Mouse (Mus musculus) left cerebral cortex, postnatal 25 days (tissue): ENCODE data around the gene Npas3. TPM values are rescaled to one million over a fixed set of nuclear protein-coding genes. Genes with fewer than 3 reads are reported as not detected.

ENCODE experiments used
- DNase-seq, 2 experiments: peaks; one replicate each; pipeline ENCODE4 v3.0.0; 2022; ENCODE audit warnings: low spot score in 2 of 2, mixed read lengths in 1 of 2
- intact Hi-C: fragments of 180-260 bp; cut with DNase I; formaldehyde crosslinking; loops from one replicate; pipeline ENCODE4 v1.15.1; 2025
- total RNA-seq, 2 experiments: library from RNA; stranded (reverse); gene quantifications; 2 replicates each; pipeline ENCODE4 v1.2.3; 2021

The Npas3 gene
- total RNA-seq, 2 experiments from 2014 or later, result 19.0 to 25.4 TPM

- intact Hi-C loops, result no loop called here
- no peak for DNase-seq
Measured at GRCm38 (mm10) chr12:53292010-53292409, 43.5 kb downstream of the Npas3 start.

DNA sequence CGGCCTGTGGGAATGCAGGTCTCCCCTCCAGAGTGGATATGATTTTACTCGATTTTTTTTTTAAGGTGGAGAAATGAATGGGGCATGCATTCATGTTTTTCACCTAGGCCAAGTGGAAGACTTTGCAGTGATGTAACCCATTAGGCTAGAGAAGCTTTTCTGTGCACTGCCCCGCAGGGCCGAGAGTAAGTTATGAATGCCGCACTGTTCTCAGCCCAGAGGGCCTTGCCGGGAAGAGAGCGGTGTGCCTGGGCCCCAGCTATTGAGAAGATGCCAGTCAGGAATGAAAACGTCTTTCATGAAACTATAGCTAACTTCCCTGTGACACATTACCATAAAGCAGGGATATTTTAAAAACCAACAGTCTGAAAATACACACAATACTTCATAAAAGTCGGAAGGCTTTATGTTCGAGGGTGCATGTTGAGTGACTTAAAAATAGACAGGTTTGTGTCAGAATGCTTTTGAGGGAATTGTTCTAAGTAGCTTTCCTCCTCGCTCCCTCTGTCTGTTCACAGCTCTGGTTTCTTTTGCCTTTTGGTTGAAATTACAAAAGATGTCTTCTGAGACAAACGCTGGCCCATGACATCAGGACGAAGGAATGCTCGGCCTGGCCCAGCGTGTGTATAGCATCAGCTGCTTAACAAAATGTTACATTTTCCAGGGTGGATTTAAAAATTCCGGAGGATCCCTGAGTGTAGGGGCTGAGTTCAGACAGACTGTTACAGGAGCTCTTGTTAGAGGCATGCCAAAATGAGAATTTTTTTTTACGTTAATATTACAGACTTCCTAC, 44.2 kb downstream of the Npas3 start:
- intact Hi-C loops, result no loop called here
- DNase-seq, result peak; percentile 18 to 43

DNA sequence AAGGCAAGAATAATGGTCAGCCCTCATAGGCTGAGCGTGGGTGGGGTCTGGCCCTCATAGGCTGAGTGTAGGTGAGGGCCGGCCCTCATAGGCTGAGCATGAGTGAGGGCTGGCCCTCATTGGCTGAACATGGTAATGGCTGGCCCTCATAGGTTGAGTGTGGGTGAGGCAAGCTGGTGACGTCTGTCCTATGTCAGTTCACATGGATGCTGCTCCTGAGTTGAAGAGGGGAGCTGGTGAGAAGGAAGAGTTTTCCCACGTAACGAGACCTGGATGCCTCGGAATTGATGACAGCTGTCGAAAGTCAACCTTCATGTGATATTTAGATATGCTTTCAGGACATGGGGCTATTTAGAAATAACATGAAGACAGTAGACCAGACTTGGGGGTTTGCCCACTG, 45.5 kb downstream of the Npas3 start:
- no peak for DNase-seq
- intact Hi-C loops, result no loop called here

DNA sequence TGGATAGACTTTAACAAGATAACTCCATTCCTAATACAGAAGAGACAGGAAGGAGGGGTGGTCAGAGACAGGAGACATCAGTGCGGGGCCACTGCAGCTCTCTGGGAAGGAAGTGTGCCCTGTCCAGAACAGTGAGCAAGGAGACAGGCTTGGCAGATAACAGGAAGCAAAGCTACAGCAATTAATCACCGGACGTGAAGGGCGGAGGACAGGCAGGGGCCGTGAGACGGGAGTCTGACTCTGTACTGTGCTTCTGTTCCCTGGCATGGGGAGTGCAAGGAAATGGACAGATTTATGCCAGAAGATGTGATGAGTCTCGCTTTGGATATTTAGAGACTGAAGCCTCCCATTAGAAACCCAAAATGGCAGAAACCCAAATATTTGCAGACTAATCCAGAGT, 47.3 kb downstream of the Npas3 start:
- intact Hi-C loops, result no loop called here
- no peak for DNase-seq

GRCm38 (mm10) chr12:53297946-53298840, 49.7 kb downstream of the Npas3 start:
- DNase-seq, result peak; percentile 30 to 46
- intact Hi-C loops, result loop anchor here (2.0 kb wide), 1 partner anchor 45 kb away; no protein-coding TSS in a partner anchor

GRCm38 (mm10) chr12:53300964-53301363, 52.5 kb downstream of the Npas3 start:
- DNase-seq, result peak; percentile 34 to 39
- intact Hi-C loops, result loop anchor here (1.0 kb wide), 1 partner anchor 12 kb away; no protein-coding TSS in a partner anchor

GRCm38 (mm10) chr12:53302129-53302528, 53.7 kb downstream of the Npas3 start:
- no peak for DNase-seq
- intact Hi-C loops, result no loop called here

GRCm38 (mm10) chr12:53316715-53317114, 68.2 kb downstream of the Npas3 start:
- DNase-seq, result no peak
- intact Hi-C loops, result no loop called here

- DNase-seq, result no peak
- intact Hi-C loops, result no loop called here
Measured at GRCm38 (mm10) chr12:53317801-53318200, 69.3 kb downstream of the Npas3 start.

- DNase-seq, result no peak
- intact Hi-C loops, result no loop called here
Measured at GRCm38 (mm10) chr12:53320526-53320925, 72.0 kb downstream of the Npas3 start.

GRCm38 (mm10) chr12:53321018-53321417, 72.5 kb downstream of the Npas3 start:
- intact Hi-C loops, result no loop called here
- DNase-seq, result no peak

- intact Hi-C loops, result no loop called here
- no peak for DNase-seq
Measured at GRCm38 (mm10) chr12:53321944-53322343, 73.5 kb downstream of the Npas3 start.

DNA sequence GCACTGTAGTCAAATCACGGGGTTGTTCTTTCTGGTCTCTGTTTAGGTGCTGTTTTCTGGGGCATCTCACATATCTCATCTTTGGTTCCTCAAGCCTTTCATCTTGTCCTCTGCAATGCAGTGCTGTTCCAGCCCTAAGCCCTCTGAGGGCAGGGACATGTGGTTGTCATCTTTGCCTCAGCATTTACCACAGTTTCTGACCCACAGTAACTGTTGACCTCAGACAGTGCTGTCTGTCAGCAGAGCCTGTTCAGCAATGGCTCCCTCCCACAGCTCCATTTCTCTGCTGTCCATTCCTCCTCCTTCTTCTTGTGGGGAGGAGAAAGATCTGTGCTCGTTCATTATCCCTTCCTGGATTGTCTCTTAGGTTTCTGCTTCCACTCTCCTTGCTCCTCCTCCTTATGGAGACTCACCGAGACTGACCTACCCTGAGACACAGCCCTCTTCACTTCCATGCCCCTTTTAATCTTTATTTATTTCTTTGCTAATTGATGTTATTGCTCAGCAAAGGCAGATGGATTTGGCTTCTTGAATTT, 79.2 kb downstream of the Npas3 start:
- no peak for DNase-seq

DNA sequence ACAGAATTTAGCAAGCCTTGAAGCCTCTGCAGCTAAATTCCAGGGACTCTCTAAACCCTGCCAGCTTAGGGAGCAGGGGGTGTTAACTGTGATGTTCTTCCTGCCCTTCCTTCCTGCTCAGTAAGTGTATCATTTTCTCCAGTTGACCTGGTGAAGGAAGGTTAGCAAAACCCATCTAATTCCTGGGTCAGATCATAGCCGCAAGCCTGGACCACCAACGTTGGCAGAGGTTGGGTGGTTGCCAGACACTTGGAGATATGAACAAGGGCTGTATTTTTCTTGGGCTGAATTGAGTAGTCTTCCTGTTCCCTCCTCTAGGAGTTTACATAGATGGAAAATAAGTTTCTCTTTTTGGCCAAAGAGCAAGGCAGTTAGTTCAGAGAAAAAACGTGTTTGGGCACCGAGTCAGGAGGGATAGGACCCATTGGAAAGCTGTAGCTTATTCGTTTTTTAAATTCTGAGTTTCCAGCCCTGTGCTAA, 79.8 kb downstream of the Npas3 start:
- DNase-seq, result peak; percentile 18 to 24
- intact Hi-C loops, result no loop called here

More for the DNA sequence above, 79.2 kb downstream of the Npas3 start:
- intact Hi-C loops, result no loop called here

- DNase-seq, result no peak
- intact Hi-C loops, result no loop called here
Measured at GRCm38 (mm10) chr12:53330141-53330540, 81.7 kb downstream of the Npas3 start.

DNA sequence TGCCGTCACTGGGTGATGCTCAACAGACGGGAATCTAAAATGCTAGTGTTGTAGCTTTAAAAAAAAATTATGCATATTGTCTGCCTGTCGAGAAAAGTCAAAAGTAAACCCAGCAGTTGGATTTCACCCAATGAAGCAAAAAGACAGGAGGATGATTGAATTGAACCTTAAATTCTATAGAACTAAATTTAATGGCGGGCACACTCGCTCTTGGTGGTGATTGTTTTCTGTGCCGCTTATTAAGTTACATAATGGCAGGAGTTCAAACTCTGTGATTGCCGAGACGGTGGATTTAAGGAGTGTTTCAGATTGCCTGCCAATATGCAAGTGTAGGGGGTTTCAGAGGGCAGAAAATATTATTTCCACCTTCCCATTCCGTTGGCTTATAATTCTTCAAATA, 82.9 kb downstream of the Npas3 start:
- intact Hi-C loops, result no loop called here
- DNase-seq, result no peak

GRCm38 (mm10) chr12:53331800-53332199, 83.3 kb downstream of the Npas3 start:
- intact Hi-C loops, result no loop called here
- DNase-seq, result no peak

GRCm38 (mm10) chr12:53333251-53333650, 84.8 kb downstream of the Npas3 start:
- no peak for DNase-seq
- intact Hi-C loops, result no loop called here

GRCm38 (mm10) chr12:53338349-53338948, 90.0 kb downstream of the Npas3 start:
- no peak for DNase-seq
- intact Hi-C loops, result no loop called here

- DNase-seq, result no peak
- intact Hi-C loops, result no loop called here
Measured at GRCm38 (mm10) chr12:53342741-53343140, 94.3 kb downstream of the Npas3 start.
